Mouse (Mus musculus) forebrain, embryonic 14.5 days (tissue): ENCODE measurements around the gene Prap1. TPM values are rescaled to one million over a fixed set of nuclear protein-coding genes. Genes with fewer than 3 reads are reported as not detected.

Experiments used
- ATAC-seq: fragments of 200-750 bp; cut with Nextera tagmentation; 2 replicates; pipeline ENCODE4 v1.8.0; 2017; ENCODE audit warnings: mild to moderate bottlenecking, moderate library complexity
- DNase-seq: peaks from one replicate; pipeline ENCODE4 v3.0.0-alpha.2; 2015; ENCODE audit warnings: low spot score
- H3K27ac ChIP-seq: fragments of 300-500 bp; sonication (generic); 2 replicates; pipeline ENCODE4 v1.5.1; 2014; ENCODE audit warnings: low read depth, mild to moderate bottlenecking, control low read depth, low read length, moderate library complexity
- H3K27me3 ChIP-seq: fragments of 300-500 bp; sonication (generic); replicated peaks from 2 replicates; pipeline ENCODE4 v1.6.1; 2014; ENCODE audit warnings: low read length, control low read depth, mixed read lengths; ENCODE audit not compliant: control insufficient read depth, insufficient read depth
- H3K36me3 ChIP-seq: fragments of 300-500 bp; sonication (generic); 2 replicates; pipeline ENCODE4 v1.6.1; 2014; ENCODE audit warnings: low read length, control low read depth; ENCODE audit not compliant: control insufficient read depth, insufficient read depth
- H3K4me1 ChIP-seq: fragments of 300-500 bp; sonication (generic); 2 replicates; pipeline ENCODE4 v1.6.1; 2014; ENCODE audit warnings: antibody characterized with exemption, low read length, control low read depth; ENCODE audit not compliant: control insufficient read depth, insufficient read depth
- H3K4me2 ChIP-seq: fragments of 300-500 bp; sonication (generic); 2 replicates; pipeline ENCODE4 v1.6.1; 2014; ENCODE audit warnings: mild to moderate bottlenecking, control low read depth, low read length
- H3K4me3 ChIP-seq: fragments of 300-500 bp; sonication (generic); 2 replicates; pipeline ENCODE4 v1.5.1; 2014; ENCODE audit warnings: low read depth, low read length, control low read depth
- H3K9ac ChIP-seq: fragments of 300-500 bp; sonication (generic); 2 replicates; pipeline ENCODE4 v1.6.1; 2014; ENCODE audit warnings: mild to moderate bottlenecking, low read length, control low read depth, moderate library complexity
- H3K9me3 ChIP-seq: fragments of 300-500 bp; sonication (generic); replicated peaks from 2 replicates; pipeline ENCODE4 v1.6.1; 2016; ENCODE audit warnings: low read length, control low read depth, mixed read lengths; ENCODE audit not compliant: control insufficient read depth
- WGBS: fragments of 180-500 bp; shearing (Covaris S2); extraction: QIAGEN DNeasy Blood & Tissue Kit; methylation state at CpG from one replicate; pipeline ENCODE4 v1.1.7; 2014; 5-methylcytosine and 5-hydroxymethylcytosine counted together
- polyA plus RNA-seq: library from polyadenylated mRNA; unstranded; fragments of >200 nt; fragmentation: Nextera tagmentation; extraction: Ambion mirVana; gene quantifications from 2 replicates; pipeline ENCODE4 v1.2.1, GENCODE M21; 2014

The Prap1 gene
- polyA plus RNA-seq, 1 experiment from 2014 or later: not detected

DNA sequence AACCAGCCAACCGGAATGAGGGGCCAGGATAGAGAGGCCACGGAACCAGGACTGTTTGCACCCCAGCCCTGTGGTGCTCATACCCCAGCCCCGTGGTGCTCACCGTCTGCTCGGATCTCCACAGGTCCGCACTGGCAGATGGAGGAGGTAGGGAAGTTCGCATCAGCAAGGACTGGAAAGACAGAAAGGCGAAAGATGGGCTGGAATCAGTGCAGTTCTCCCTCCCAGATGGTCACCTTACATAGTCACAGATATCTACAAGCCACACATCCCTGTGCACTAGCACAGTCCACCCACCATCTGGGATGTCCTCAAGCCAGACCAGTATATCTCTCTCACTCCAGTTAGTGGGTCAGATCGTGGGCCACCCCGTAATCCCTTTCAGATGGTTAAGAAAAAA is 8.3 kb downstream of the Prap1 start:
- no peaks in the 10 kb centered on the region for H3K27me3 ChIP-seq
- H3K36me3 ChIP-seq: peaks cover 11% of the 10 kb centered on the region
- H3K27ac ChIP-seq: no peak overlapping the region
- H3K9ac ChIP-seq: peak overlapping the region; percentile 55; the same call in 1 of the 2 replicates
- DNase-seq (no peak), ATAC-seq (no peak)
- H3K4me3 ChIP-seq: peak overlapping the region; percentile 33; the same call in 1 of the 2 replicates
- 71% methylated on average over 10 of the region's 10 CpGs for WGBS
- H3K4me2 ChIP-seq: peak overlapping the region; percentile 63
- no peaks in the 10 kb centered on the region for H3K9me3 ChIP-seq
- no peaks in the 10 kb centered on the region for H3K4me1 ChIP-seq

DNA sequence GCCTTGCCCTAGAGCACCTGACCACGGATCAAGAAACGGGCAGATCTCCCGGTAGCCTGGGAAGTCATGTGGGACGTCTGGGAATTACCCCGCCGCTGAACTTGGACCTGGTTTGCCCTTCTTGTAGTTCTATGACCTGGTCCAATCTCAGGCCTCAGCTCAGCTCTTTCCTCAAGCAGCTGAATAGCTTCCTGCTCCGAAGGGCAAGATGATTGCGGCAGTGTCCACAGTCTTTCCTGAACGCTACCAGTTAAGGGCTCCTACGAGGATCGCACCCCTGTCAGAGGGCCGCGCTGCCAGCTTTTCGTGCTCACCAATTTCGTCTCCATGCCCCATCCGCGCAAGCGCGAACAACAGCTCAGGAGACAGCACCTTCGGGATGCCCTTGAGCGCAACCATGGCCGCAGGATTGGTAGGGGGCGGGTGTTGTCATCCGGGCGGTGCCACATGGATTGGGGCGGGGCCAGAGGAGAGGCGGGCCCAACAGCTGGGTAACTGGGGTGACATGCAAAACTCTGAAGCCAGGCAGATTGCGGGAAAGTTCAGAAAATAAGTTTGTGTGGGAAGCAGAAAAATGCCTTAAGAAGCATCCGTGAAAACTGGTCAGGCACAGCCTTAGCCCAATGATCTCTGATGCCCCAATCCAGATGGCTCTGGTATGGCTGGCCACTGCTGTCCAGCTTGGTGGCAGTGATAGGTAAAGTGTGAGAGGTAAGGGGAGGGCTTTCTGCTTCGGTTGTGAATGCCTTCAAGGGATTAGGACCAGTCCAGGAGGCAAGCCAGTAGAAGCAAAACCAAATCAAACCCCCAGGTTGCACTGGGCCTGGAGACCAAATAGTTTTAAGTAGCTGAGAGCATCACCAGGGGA is 9.0 kb downstream of the Prap1 start, which contains the start of gene Fuom:
Gene Fuom, minus strand, starts transcription at position 449 of the 868 bp plus-strand sequence.
- Histone ChIP-seq H3K4me2 (peak within 1 kb of the TSS; percentile 63), H3K9ac (peak within 1 kb of the TSS; percentile 55), H3K36me3 (peaks cover 18% of the 10 kb centered on the region), H3K9me3 (no peaks in the 10 kb centered on the region), H3K27ac (no peak within 1 kb of the TSS), H3K4me3 (peak within 1 kb of the TSS; percentile 33), H3K27me3 (no peaks in the 10 kb centered on the region), H3K4me1 (no peaks in the 10 kb centered on the region)
- peak; percentile 90 for ATAC-seq
- DNase-seq: peak; percentile 70
- under 1% methylated on average over 30 of the region's 30 CpGs for WGBS

DNA sequence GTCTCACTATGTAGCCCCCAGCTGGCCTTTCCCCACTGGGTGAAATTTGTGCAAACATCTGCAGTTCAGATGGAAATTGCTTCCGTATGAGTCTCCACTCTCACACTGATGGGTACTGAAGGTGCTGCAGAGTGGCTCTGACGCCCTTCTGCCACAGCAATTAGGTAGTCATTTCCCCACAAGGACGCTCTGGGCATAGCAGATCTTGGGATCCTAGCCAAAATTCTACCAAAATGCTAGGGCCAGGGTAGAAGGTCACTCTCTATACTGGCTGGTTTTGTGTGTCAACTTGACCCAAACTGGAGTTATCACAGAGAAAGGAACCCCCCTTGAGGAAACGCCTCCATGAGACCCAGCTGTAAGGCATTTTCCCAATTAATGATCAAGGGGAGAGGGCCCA is 10.8 kb downstream of the Prap1 start:
- H3K9me3 ChIP-seq: no peaks in the 10 kb centered on the region
- no peak for ATAC-seq
- H3K27ac ChIP-seq: no peak overlapping the region
- no peak for DNase-seq
- no peak overlapping the region for H3K4me2 ChIP-seq
- peaks cover 34% of the 10 kb centered on the region for H3K36me3 ChIP-seq
- no peaks in the 10 kb centered on the region for H3K27me3 ChIP-seq
- no peak overlapping the region for H3K9ac ChIP-seq
- no peaks in the 10 kb centered on the region for H3K4me1 ChIP-seq
- WGBS: 91% methylated on average over 4 of the region's 4 CpGs
- H3K4me3 ChIP-seq: no peak overlapping the region

DNA sequence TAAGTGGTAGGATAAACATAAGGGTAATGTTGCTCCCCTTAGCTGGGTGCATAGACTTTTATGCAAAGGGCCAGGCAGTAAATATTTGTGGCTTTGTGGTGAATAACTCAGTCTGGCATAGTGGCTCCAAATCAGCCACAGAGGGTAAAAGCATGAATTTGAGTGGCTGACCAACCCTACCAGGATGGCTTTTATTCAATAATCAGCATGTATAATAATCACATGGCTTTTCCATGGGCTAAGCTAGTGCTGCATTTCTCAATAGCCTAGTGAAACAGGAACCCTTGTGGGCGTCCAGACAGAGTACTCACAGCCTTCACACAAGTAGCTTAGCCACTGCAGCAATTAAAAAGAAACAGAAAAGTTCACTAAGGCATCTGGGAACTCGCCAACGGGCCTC is 18.7 kb downstream of the Prap1 start:
- Histone ChIP-seq H3K9me3 (no peaks in the 10 kb centered on the region), H3K27me3 (no peaks in the 10 kb centered on the region), H3K4me3 (no peak overlapping the region), H3K9ac (no peak overlapping the region), H3K4me1 (no peaks in the 10 kb centered on the region), H3K27ac (no peak overlapping the region), H3K36me3 (peaks cover 59% of the 10 kb centered on the region), H3K4me2 (no peak overlapping the region)
- no peak for DNase-seq
- ATAC-seq: no peak
- 55% methylated on average over 3 of the region's 3 CpGs for WGBS

DNA sequence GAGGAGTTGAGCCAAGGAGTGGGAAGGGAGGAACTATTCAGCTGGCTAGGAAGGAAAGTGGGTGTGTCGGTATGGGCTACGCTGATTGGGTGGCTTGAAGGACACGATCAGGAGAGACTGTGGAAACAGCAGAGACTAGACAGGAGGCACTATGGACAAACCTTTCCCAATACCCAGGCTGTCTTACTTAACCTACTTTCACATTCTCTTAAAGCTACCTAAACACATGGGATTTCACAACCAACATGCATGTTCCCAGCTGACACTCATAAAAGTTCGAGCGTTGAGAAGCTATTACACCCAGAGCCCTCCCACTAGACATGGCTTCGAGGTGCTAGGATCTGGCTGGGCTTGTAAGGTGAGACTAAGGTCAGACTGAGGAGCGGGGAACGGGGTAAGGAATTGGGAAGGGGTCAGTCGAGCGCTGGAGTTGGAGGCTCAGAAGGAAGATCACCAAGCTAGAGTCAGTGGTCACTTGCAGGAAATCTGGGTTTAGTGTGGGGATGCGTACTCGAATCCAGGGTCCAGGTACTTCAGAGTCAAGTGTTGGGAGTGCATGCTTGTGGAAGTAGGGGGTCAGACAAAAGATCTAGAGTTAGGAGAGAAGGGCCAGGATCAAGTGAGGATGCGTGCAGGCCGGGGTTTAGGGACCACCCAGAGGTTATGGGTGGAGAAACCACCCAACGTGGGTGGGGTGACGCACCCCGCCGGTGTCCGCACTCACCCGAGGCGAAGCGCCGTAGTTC is 22.6 kb downstream of the Prap1 start, which contains the start of gene Paox:
Gene Paox, plus strand, starts transcription at position 217 of the 746 bp plus-strand sequence.
- Histone ChIP-seq H3K27ac (peak within 1 kb of the TSS; percentile 66), H3K4me1 (no peaks in the 10 kb centered on the region), H3K4me2 (peak within 1 kb of the TSS; percentile 96), H3K9ac (peak within 1 kb of the TSS; percentile 90), H3K27me3 (no peaks in the 10 kb centered on the region), H3K36me3 (peaks cover 22% of the 10 kb centered on the region), H3K4me3 (peak within 1 kb of the TSS; percentile 76), H3K9me3 (no peaks in the 10 kb centered on the region)
- WGBS: 3% methylated on average over 23 of the region's 23 CpGs
- peak; percentile 73 for ATAC-seq
- DNase-seq: peak; percentile 73

DNA sequence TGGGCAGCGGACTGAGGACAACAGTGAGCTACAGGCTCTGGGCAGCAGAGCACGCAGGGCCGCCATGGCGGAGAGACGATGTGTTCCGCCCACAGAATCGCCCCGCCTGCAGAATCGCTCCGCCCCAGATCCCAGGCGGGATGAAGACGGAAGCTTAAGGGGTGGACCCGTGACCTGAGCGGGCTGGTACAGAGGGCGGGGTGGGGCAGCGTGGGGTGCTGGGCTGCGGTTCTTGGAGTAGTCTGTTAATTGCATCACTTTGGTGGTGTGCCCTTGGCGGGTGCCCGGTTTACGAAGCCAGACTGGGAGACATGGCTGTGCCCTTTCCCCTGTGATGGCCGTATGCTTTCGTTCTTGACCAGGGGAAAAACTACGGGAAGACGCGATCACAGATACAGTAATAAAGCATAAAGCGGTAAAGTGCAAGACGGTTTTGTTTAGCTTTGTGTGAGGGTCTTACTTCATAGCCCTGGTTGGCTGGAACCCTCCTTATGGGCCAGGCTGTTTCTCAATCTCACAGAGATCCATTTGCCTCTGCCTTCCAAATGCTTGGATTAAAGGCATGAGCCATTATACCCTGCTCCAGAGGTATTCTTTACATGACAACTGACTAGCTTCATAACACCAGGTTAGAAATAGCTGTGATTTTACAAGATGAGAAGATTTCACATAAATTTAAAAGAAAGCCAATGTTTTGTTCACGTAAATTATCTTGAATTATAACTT is 23.3 kb downstream of the Prap1 start, which contains the start of gene Echs1:
Gene Echs1, minus strand, starts transcription at position 148 of the 726 bp plus-strand sequence.
- DNase-seq (peak; percentile 86), ATAC-seq (peak; percentile 94)
- peaks cover 15% of the 10 kb centered on the region for H3K36me3 ChIP-seq
- H3K27me3 ChIP-seq: no peaks in the 10 kb centered on the region
- peak within 1 kb of the TSS; percentile 66 for H3K27ac ChIP-seq
- 4% methylated on average over 28 of the region's 28 CpGs for WGBS
- peak within 1 kb of the TSS; percentile 76 for H3K4me3 ChIP-seq
- peak within 1 kb of the TSS; percentile 96 for H3K4me2 ChIP-seq
- H3K9ac ChIP-seq: peak within 1 kb of the TSS; percentile 90
- H3K9me3 ChIP-seq: no peaks in the 10 kb centered on the region
- H3K4me1 ChIP-seq: no peaks in the 10 kb centered on the region

DNA sequence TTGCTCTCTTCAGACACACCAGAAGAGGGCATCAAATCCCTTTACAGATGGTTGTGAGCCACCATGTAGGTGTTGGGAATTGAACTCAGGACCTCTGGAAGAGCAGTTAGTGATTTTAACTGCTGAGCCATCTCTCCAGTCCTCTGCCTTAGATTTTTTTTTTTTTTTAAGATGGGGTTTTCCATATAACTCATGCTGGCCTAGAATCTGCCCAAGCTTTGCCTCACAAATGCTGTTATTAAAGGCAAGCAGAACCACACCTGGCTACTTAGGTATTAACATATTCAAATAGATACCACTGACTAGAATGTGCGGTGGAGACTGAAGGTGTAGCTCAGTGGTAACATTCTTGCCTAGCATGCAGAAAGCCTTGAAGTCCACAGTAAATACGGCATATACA is 27.3 kb downstream of the Prap1 start:
- H3K27ac ChIP-seq: no peak overlapping the region
- H3K4me3 ChIP-seq: no peak overlapping the region
- no peaks in the 10 kb centered on the region for H3K27me3 ChIP-seq
- no peaks in the 10 kb centered on the region for H3K9me3 ChIP-seq
- ATAC-seq: no peak
- no peak overlapping the region for H3K4me2 ChIP-seq
- no peaks in the 10 kb centered on the region for H3K36me3 ChIP-seq
- H3K4me1 ChIP-seq: no peaks in the 10 kb centered on the region
- no peak overlapping the region for H3K9ac ChIP-seq
- no peak for DNase-seq
- 95% methylated on average over 2 of the region's 2 CpGs for WGBS

DNA sequence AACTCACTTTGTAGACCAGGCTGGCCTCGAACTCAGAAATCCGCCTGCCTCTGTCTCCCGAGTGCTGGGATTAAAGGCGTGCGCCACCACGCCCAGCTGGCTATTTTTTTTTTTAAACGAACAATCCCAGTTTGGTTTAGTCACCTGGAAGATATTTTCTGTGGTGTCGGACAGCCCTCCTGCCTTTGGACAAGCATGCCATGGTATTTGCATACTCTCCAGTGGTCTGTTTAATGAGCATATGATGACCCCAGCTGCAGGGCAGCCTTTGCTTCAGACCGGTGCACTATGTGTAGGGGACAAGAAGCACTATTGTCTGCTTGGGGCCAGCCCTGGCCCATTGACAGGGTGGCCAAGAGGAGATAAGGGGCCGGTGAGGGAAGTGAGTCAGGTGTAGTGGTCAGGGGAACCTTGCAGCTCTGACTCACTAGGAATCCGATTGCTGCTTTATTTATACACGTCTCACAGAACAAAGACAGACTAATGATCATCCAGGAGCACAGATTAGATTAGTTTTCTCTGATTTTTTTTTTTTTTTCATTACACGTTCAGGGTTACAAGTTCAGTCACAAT is 28.2 kb downstream of the Prap1 start:
- Histone ChIP-seq H3K27me3 (no peaks in the 10 kb centered on the region), H3K27ac (no peak overlapping the region), H3K9ac (no peak overlapping the region), H3K4me3 (no peak overlapping the region), H3K36me3 (no peaks in the 10 kb centered on the region), H3K4me2 (no peak overlapping the region), H3K4me1 (no peaks in the 10 kb centered on the region), H3K9me3 (no peaks in the 10 kb centered on the region)
- ATAC-seq: no peak
- WGBS: 68% methylated on average over 12 of the region's 13 CpGs
- no peak for DNase-seq
